Mouse (Mus musculus) lung, adult 2 months (tissue): ENCODE data around the gene Usp21.

Source experiments
- CTCF ChIP-seq: fragments of 200-500 bp; IDR thresholded peaks from 2 replicates; pipeline ENCODE4 v1.5.1; 2011; ENCODE audit warnings: mild to moderate bottlenecking, low read length, control low read depth; ENCODE audit not compliant: insufficient read depth
- POLR2A ChIP-seq: fragments of 200-500 bp; IDR thresholded peaks from 2 replicates; pipeline ENCODE4 v1.6.1; 2011; ENCODE audit warnings: low read depth, mild to moderate bottlenecking, control low read depth, low read length, borderline replicate concordance; ENCODE audit errors: extremely low read depth

DNA sequence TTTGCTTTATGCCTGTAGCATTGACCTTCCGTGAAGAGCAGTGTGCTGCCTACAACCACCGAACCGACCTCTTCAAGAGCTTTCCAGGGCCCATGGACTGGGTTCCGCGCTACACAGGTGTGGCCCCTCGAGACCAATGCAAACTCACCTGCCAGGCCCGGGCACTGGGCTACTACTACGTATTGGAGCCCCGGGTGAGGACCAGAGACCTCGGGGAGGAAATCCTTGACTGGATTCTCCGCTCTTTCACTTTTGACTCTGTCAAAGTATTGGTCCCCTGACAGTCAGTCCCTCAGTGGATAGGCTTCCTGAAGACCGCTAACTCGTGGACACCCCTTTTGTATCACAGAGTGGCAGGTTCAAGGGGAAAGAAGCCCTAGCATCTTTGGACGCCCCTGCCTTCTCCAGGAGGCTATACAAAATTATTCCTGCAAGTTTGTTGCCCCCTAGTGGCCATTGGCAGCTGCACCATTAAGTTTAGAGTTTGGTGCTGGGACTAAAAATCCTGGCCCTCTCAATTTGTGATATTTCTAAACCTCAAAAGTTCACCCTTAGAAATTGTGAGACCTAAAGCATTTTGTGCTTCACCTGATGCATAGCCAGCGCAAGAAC, 30.7 kb downstream of the Usp21 start:
- TF ChIP-seq POLR2A (no peak), CTCF (peak; percentile 43)
